Mouse (Mus musculus) neural tube, embryonic 15.5 days (tissue): Measurements from ENCODE around the gene Ccdc63. TPM values are rescaled to one million over a fixed set of nuclear protein-coding genes. Genes with fewer than 3 reads are reported as not detected.
"Not testable (repeated sequence)": the region's sequence is repeated elsewhere in the genome, so short reads cannot be mapped to it uniquely, and the experiment has no call there.

ENCODE experiments used
- ATAC-seq: fragments of 200-750 bp; cut with Nextera tagmentation; 2 replicates; pipeline ENCODE4 v1.8.0; 2017; ENCODE audit warnings: mild to moderate bottlenecking, moderate TSS enrichment, moderate library complexity; ENCODE audit not compliant: low FRiP score
- H3K27ac ChIP-seq: fragments of 300-500 bp; sonication (generic); replicated peaks from 2 replicates; pipeline ENCODE4 v1.5.1; 2015; ENCODE audit warnings: mild to moderate bottlenecking, inconsistent platforms
- H3K27me3 ChIP-seq: fragments of 300-500 bp; sonication (generic); replicated peaks from 2 replicates; pipeline ENCODE4 v1.6.1; 2015; ENCODE audit warnings: inconsistent platforms
- H3K36me3 ChIP-seq: fragments of 300-500 bp; sonication (generic); 2 replicates; pipeline ENCODE4 v1.6.1; 2015; ENCODE audit warnings: inconsistent platforms
- H3K4me1 ChIP-seq: fragments of 300-500 bp; sonication (generic); 2 replicates; pipeline ENCODE4 v1.6.1; 2015; ENCODE audit warnings: inconsistent platforms
- H3K4me2 ChIP-seq: fragments of 300-500 bp; sonication (generic); 2 replicates; pipeline ENCODE4 v1.6.1; 2015; ENCODE audit warnings: inconsistent platforms, mild to moderate bottlenecking, moderate library complexity
- H3K4me3 ChIP-seq: fragments of 300-500 bp; sonication (generic); replicated peaks from 2 replicates; pipeline ENCODE4 v1.5.1; 2015; ENCODE audit warnings: mild to moderate bottlenecking, inconsistent platforms
- H3K9ac ChIP-seq: fragments of 300-500 bp; sonication (generic); replicated peaks from 2 replicates; pipeline ENCODE4 v1.6.1; 2015; ENCODE audit warnings: mild to moderate bottlenecking, inconsistent platforms
- H3K9me3 ChIP-seq: fragments of 300-500 bp; sonication (generic); replicated peaks from 2 replicates; pipeline ENCODE4 v1.6.1; 2016; ENCODE audit warnings: inconsistent platforms
- WGBS: fragments of 180-500 bp; shearing (Covaris S2); methylation state at CpG from one replicate; pipeline ENCODE4 v1.1.7; 2015; ENCODE audit warnings: mixed read lengths; 5-methylcytosine and 5-hydroxymethylcytosine counted together
- polyA plus RNA-seq: library from polyadenylated mRNA; unstranded; fragments of >200 nt; fragmentation: Nextera tagmentation; extraction: Ambion mirVana; gene quantifications from 2 replicates; pipeline ENCODE4 v1.2.1, GENCODE M21; 2015

Gene Ccdc63
- polyA plus RNA-seq, 1 experiment from 2014 or later, result 0.44 TPM

- Histone ChIP-seq H3K4me2 (no peak overlapping the region), H3K9ac (no peak overlapping the region), H3K4me1 (peaks cover 89% of the 10 kb centered on the region), H3K27me3 (no peaks in the 10 kb centered on the region), H3K36me3 (peaks cover 19% of the 10 kb centered on the region), H3K9me3 (no peaks in the 10 kb centered on the region), H3K27ac (no peak overlapping the region; the same call in 1 of the 2 replicates), H3K4me3 (no peak overlapping the region)
- WGBS, result 55% methylated on average over 3 of the region's 3 CpGs
- no peak for ATAC-seq
These were observed 23.4 kb upstream of the Ccdc63 start for GRCm38 (mm10) chr5:122164011-122164410.

- WGBS, result 61% methylated on average over 6 of the region's 6 CpGs
- peaks cover 86% of the 10 kb centered on the region for H3K4me1 ChIP-seq
- ATAC-seq, result no peak
- H3K9me3 ChIP-seq, result no peaks in the 10 kb centered on the region
- H3K4me2 ChIP-seq, result peak overlapping the region; percentile 28
- H3K27me3 ChIP-seq, result no peaks in the 10 kb centered on the region
- H3K36me3 ChIP-seq, result peaks cover 10% of the 10 kb centered on the region; the same call in 1 of the 2 replicates
- no peak overlapping the region for H3K9ac ChIP-seq
- no peak overlapping the region for H3K27ac ChIP-seq
- H3K4me3 ChIP-seq, result no peak overlapping the region
These were observed 22.6 kb upstream of the Ccdc63 start for GRCm38 (mm10) chr5:122163194-122163593.

- Histone ChIP-seq H3K9me3 (no peaks in the 10 kb centered on the region), H3K4me1 (peaks cover 57% of the 10 kb centered on the region), H3K27ac (peak overlapping the region; percentile 89), H3K4me2 (peak overlapping the region; percentile 76), H3K4me3 (peak overlapping the region; percentile 82), H3K36me3 (peaks cover 4% of the 10 kb centered on the region; the same call in 1 of the 2 replicates), H3K27me3 (no peaks in the 10 kb centered on the region), H3K9ac (peak overlapping the region; percentile 90)
- WGBS, result 2% methylated on average over 35 of the region's 42 CpGs
- peak; percentile 51 for ATAC-seq
These were observed 18.2 kb upstream of the Ccdc63 start for GRCm38 (mm10) chr5:122158557-122159515.

GRCm38 (mm10) chr5:122157827-122158381 is 17.3 kb upstream of the Ccdc63 start, which contains the start of gene Ppp1cc:
Gene Ppp1cc (plus strand): TSS chr5:122158278.
- Histone ChIP-seq H3K4me2 (peak within 1 kb of the TSS; percentile 81), H3K4me1 (peaks cover 48% of the 10 kb centered on the region), H3K27ac (peak within 1 kb of the TSS; percentile 89), H3K9ac (peak within 1 kb of the TSS; percentile 90), H3K36me3 (no peaks in the 10 kb centered on the region), H3K9me3 (no peaks in the 10 kb centered on the region), H3K4me3 (peak within 1 kb of the TSS; percentile 82), H3K27me3 (no peaks in the 10 kb centered on the region)
- ATAC-seq, result peak; percentile 92
- WGBS, result 0% methylated on average over 29 of the region's 54 CpGs

- no peaks in the 10 kb centered on the region for H3K36me3 ChIP-seq
- no peaks in the 10 kb centered on the region for H3K27me3 ChIP-seq
- H3K9me3 ChIP-seq, result no peaks in the 10 kb centered on the region
- H3K27ac ChIP-seq, result no peak overlapping the region
- no peak overlapping the region for H3K9ac ChIP-seq
- H3K4me3 ChIP-seq, result no peak overlapping the region
- no peak for ATAC-seq
- H3K4me1 ChIP-seq, result peaks cover 34% of the 10 kb centered on the region
- WGBS, result 42% methylated on average over 2 of the region's 2 CpGs
- no peak overlapping the region for H3K4me2 ChIP-seq
These were observed 15.9 kb upstream of the Ccdc63 start for GRCm38 (mm10) chr5:122156486-122156885.

GRCm38 (mm10) chr5:122155613-122156012 is 15.0 kb upstream of the Ccdc63 start:
- Histone ChIP-seq H3K9me3 (no peaks in the 10 kb centered on the region), H3K4me1 (peaks cover 25% of the 10 kb centered on the region), H3K36me3 (no peaks in the 10 kb centered on the region), H3K4me2 (no peak overlapping the region), H3K9ac (no peak overlapping the region), H3K4me3 (no peak overlapping the region), H3K27me3 (no peaks in the 10 kb centered on the region), H3K27ac (no peak overlapping the region)
- no peak for ATAC-seq

- Histone ChIP-seq H3K9ac (no peak overlapping the region), H3K4me3 (no peak overlapping the region), H3K4me1 (peaks cover 17% of the 10 kb centered on the region), H3K36me3 (no peaks in the 10 kb centered on the region), H3K4me2 (no peak overlapping the region), H3K9me3 (no peaks in the 10 kb centered on the region), H3K27me3 (no peaks in the 10 kb centered on the region), H3K27ac (no peak overlapping the region)
- no peak for ATAC-seq
- WGBS, result 71% methylated on average over 3 of the region's 3 CpGs
These were observed 14.2 kb upstream of the Ccdc63 start for GRCm38 (mm10) chr5:122154782-122155181.

- no peak for ATAC-seq
- WGBS, result 30% methylated on average over 13 of the region's 14 CpGs
These were observed 13.4 kb upstream of the Ccdc63 start for GRCm38 (mm10) chr5:122154006-122154405.

GRCm38 (mm10) chr5:122152508-122152907 is 11.9 kb upstream of the Ccdc63 start:
- H3K27ac ChIP-seq, H3K27me3 ChIP-seq, H3K36me3 ChIP-seq, H3K4me1 ChIP-seq, H3K9ac ChIP-seq, H3K9me3 ChIP-seq, H3K4me2 ChIP-seq, ATAC-seq, H3K4me3 ChIP-seq: not testable (repeated sequence)
- WGBS, result 91% methylated on average over 5 of the region's 5 CpGs

More at GRCm38 (mm10) chr5:122154006-122154405, 13.4 kb upstream of the Ccdc63 start:
- Histone ChIP-seq H3K27ac (no peak overlapping the region), H3K9ac (no peak overlapping the region), H3K4me2 (no peak overlapping the region), H3K9me3 (no peaks in the 10 kb centered on the region), H3K4me1 (peaks cover 9% of the 10 kb centered on the region), H3K27me3 (no peaks in the 10 kb centered on the region), H3K4me3 (no peak overlapping the region), H3K36me3 (no peaks in the 10 kb centered on the region)

GRCm38 (mm10) chr5:122149259-122149658 is 8.6 kb upstream of the Ccdc63 start:
- Histone ChIP-seq H3K9me3 (no peaks in the 10 kb centered on the region), H3K4me2 (no peak overlapping the region), H3K4me1 (peaks cover 7% of the 10 kb centered on the region), H3K27me3 (no peaks in the 10 kb centered on the region), H3K36me3 (no peaks in the 10 kb centered on the region), H3K9ac (no peak overlapping the region), H3K4me3 (no peak overlapping the region), H3K27ac (no peak overlapping the region)
- WGBS, result 71% methylated on average over 4 of the region's 4 CpGs
- ATAC-seq, result no peak

- no peak for ATAC-seq
- Histone ChIP-seq H3K36me3 (no peaks in the 10 kb centered on the region), H3K27me3 (no peaks in the 10 kb centered on the region), H3K4me1 (peaks cover 7% of the 10 kb centered on the region), H3K4me2 (no peak overlapping the region), H3K9me3 (no peaks in the 10 kb centered on the region), H3K27ac (no peak overlapping the region), H3K9ac (no peak overlapping the region), H3K4me3 (no peak overlapping the region)
- 58% methylated on average over 1 of the region's 1 CpGs for whole genome bisulfite sequencing
These were observed 7.5 kb upstream of the Ccdc63 start for GRCm38 (mm10) chr5:122148107-122148506.

GRCm38 (mm10) chr5:122146609-122147008 is 6.0 kb upstream of the Ccdc63 start:
- ATAC-seq, result no peak
- H3K9me3 ChIP-seq, result no peaks in the 10 kb centered on the region
- no peaks in the 10 kb centered on the region for H3K27me3 ChIP-seq
- no peak overlapping the region for H3K4me2 ChIP-seq
- H3K4me1 ChIP-seq, result peaks cover 7% of the 10 kb centered on the region
- no peak overlapping the region for H3K9ac ChIP-seq
- no peak overlapping the region for H3K4me3 ChIP-seq
- no peaks in the 10 kb centered on the region for H3K36me3 ChIP-seq
- H3K27ac ChIP-seq, result peak overlapping the region; percentile 61
